Mouse (Mus musculus): ENCODE data around the gene Zfp950.

- TF ChIP-seq CTCF (IDR thresholded peaks at IDR 0.05; ENCODE audit: low read depth, low read length) (no peak), TAL1 (conservative IDR thresholded peaks at IDR 0.05; ENCODE audit: low read depth, low read length) (no peak)
Measured at GRCm38 (mm10) chr19:61031570-61031969, 109.1 kb downstream of the Zfp950 start.

Data from G1E (cell line).